Mouse (Mus musculus) liver, postnatal 0 days (tissue): ENCODE results near the gene Wnk2.

Experiments used
- CTCF ChIP-seq: sonication (generic); IDR thresholded peaks from 2 replicates; pipeline ENCODE4 v1.5.1; 2016; ENCODE audit warnings: antibody characterized with exemption, low read depth
- EP300 ChIP-seq: IDR thresholded peaks from 2 replicates; pipeline ENCODE4 v1.6.1; 2016; ENCODE audit warnings: antibody characterized with exemption, low read depth, mild to moderate bottlenecking

GRCm38 (mm10) chr13:49129154-49129553, 18.7 kb downstream of the Wnk2 start:
- no peak for TF ChIP-seq CTCF
- no peak for TF ChIP-seq EP300
